Mouse (Mus musculus) T-helper 1 cell (primary cell): ENCODE measurements around the gene Gm49342.
"Not testable (repeated sequence)": the region's sequence is repeated elsewhere in the genome, so short reads cannot be mapped to it uniquely, and the experiment has no call there.

Experiments
- in situ Hi-C: fragments of 300-600 bp; cut with MboI, MseI; formaldehyde crosslinking; loops from one replicate; pipeline ENCODE4 v1.15.1; 2025; ENCODE audit warnings: high pct_unique_total_duplicates

Gm49342 gene

DNA sequence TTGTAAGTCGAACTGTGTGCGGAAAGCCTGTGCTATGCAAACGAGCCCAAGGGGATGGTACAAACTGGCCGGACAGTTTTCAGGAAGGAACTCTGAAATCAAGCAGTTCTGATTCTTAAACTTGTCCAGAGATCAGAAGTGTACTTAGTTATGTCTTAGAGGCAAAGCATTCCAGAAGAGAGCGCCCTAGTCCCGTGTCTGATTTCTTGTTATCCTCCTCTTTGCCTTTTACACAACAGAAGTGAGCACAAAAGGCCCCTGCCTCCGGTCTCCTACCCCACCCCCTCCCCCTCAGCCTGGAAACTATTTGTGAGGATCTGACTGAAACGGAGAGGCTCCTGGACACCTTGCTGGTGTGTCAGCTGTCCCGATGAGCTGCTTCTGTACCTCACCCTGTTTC, 32.4 kb downstream of the Gm49342 start:
- in situ Hi-C loops = no loop called here

DNA sequence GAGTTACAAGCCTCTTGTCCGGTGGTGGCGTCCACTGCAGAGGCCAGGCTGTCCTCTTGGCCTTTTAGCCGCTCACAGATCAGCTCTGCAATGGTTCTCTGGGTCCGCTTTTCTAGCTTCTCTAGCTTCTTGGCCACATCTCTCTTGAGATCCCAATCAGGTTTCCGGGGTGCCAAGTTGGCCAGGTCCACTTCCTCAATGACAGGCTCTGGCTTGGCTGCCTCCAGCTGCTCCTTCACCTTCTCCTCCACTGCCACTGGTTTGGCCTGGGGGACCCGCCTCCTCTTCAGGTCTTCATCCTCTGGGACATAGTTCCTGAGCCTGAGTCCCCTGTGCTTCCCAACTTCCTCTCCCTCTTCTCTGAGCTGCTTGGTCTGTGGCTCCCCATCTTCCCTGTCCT, 34.1 kb downstream of the Gm49342 start:
- in situ Hi-C loops = not testable (repeated sequence)

DNA sequence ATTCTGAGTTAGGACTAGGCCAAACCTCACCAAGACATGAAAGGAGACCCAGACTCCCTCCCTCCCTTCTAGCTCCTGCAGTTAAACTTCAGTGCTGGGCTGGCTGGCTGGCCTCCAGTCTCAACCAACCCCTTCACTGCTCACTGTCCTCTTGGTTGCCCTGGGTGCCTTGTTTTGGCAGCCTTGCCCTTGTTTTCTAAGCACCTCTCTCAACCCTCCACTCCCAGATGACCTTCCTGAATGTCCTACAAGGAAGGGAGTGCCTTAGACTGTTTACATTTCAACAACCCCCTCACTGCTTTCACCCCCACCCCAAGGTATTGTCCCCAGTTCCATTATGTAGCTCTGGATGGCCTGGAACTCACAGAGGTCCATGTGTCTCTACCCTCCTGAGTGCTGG, 35.3 kb downstream of the Gm49342 start:
- in situ Hi-C loops = no loop called here

DNA sequence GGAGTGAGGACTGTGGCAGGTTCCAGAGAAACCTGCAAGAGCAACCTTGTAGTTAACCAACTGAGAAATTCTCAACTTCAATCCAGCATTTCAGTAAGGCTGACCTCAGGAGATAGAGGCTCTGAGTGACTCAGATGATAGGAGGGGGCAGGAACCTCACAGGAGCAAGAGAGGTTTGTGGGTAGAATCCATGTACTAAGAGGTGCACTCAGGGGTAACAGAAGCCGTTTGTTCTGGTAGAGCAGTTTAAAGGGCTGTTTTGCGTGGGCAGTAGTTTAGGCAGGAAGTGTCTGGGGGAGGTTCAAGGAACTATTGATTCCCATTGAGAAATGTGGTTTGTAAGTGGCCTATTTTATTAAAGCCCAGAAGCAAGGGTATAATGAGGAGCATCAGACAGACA, 36.9 kb downstream of the Gm49342 start:
- in situ Hi-C loops = no loop called here

DNA sequence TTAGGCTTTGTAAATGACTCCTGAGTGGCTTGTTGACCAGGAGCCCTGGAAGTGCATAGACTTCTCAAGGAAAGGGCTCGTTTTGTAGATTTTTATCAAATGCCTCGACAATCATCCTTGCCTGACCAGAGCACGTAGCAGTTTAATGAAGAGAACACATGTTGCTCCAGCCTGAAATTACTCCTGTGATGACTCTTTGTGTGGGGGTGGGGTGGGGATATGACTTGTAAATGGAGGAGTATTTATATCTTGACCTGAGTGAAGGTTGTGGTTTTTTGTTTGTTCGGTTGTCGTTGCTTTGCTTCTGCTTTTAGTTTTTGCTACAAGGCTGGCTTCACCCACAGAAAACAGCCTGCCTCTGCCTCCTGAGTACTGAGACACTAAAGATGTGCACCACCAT, 37.5 kb downstream of the Gm49342 start:
- in situ Hi-C loops = no loop called here

DNA sequence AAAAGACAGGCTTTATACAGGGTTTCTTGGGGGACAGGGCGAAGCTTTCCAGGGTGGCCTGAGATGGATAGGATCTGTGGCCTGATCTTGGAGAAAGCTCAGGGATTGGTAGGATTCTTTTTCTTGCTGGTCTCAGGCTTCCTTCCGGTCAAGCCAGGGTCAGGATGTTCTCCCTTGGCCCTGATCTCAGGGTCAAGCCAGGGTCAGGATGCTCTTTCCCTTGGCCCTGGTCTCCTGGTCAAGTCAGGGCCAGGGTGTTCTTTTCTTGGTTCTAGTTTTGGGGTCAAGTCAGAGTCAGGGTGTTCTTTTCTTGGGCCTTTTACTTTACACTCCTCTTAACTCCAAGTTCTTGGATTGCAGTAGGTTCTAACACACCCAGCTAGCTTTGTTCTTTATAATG, 43.4 kb downstream of the Gm49342 start:
- in situ Hi-C loops = no loop called here

DNA sequence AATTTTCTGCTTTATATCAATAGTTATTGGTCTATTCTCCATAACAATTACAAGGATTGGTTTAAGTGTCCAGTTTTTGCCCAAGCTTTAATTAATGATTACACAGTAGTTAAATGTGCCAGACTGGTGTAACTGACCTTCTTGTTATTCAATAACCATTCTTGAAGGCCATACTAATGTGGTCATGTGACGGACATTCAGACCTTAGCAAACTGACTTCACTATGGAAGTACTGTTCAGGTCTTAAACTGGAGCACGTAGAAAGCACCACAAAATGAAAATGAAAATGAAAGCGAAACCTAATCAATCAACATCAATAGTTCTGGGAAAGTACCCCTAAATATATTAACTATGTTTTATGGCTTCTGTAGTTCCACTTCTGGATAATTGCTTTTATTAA, 46.7 kb downstream of the Gm49342 start:
- in situ Hi-C loops = no loop called here

DNA sequence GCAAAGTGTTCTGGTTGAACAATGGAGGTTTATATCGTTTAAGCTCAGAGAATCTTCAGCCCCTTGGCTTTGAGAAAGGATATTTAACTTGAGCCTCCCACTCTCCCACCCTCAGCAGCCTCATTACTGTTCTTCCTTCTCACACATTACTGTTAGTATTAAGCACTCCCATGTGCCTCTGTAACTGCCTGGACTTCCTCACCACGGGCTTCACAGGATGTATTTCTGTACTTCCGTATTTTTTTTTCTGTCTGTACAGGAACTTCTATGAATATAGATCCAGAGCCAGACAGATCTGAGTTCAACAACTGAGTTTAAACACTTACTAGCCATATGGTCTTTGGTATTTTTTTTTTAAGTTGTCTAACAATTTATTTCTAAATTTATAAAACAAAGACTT, 52.8 kb downstream of the Gm49342 start:
- in situ Hi-C loops = no loop called here

DNA sequence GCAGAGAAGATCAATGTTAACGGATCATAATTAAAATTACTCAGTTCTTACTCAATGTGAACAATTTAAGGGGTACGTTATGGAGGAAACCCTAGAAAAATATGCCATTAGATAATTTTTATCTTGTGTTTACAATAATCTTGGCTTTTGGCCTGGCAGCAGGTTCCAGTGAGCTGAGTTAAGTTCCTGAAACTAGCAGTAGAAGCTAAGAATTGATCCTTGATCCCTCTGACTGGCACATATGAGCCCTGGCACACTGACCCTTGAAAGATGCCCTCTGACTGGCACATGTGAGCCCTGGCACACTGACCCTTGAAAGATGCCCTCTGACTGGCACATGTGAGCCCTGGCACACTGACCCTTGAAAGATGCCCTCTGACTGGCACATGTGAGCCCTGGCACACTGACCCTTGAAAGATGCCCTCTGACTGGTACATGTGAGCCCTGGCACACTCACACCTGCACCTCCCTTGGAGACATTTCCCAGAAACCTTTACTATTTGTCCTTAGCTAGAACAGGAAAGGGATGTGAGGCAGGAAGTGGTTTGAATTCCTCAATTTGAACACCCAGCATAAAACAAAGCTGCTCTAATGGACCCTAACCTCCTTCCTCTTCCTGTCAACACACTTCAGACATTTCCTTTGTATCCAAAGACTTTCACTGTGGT, 53.8 kb downstream of the Gm49342 start:
- in situ Hi-C loops = no loop called here

DNA sequence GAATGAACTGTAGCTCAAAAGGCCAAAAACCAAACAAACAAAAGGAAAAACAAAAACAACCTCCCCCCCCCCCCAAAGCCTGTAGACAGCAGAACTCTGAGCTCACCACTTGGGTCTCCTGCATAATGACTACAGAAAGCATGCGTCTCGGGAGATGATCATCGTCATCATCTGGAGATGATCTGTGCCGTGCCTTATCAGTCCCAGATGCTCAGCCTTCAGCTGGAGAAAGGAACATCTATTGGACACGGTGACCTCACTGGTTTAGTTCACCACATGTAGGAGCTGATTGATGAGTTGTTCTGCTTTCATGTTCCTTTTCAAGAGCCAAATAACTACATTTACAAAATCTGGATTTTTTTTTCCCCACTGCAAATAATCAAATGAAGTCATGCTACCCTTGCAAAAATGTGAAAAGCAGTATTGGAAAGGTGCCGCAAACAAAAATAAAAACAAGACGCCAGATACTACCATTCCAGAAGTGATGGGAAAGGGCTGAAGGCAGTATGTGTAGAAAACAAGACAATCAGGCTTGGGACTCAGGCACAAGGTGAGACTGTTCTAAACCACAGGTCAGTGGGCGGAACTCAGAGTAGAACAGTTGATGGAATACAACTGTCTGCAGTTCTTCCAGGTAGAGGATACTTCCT, 63.0 kb downstream of the Gm49342 start, which contains the start of gene Rnase10:
Gene Rnase10 (plus strand): TSS at position 600 of the 650 bp plus-strand sequence.
- in situ Hi-C loops = loop anchor here (25.0 kb wide), 1 partner anchor 945 kb away; no protein-coding TSS in a partner anchor

DNA sequence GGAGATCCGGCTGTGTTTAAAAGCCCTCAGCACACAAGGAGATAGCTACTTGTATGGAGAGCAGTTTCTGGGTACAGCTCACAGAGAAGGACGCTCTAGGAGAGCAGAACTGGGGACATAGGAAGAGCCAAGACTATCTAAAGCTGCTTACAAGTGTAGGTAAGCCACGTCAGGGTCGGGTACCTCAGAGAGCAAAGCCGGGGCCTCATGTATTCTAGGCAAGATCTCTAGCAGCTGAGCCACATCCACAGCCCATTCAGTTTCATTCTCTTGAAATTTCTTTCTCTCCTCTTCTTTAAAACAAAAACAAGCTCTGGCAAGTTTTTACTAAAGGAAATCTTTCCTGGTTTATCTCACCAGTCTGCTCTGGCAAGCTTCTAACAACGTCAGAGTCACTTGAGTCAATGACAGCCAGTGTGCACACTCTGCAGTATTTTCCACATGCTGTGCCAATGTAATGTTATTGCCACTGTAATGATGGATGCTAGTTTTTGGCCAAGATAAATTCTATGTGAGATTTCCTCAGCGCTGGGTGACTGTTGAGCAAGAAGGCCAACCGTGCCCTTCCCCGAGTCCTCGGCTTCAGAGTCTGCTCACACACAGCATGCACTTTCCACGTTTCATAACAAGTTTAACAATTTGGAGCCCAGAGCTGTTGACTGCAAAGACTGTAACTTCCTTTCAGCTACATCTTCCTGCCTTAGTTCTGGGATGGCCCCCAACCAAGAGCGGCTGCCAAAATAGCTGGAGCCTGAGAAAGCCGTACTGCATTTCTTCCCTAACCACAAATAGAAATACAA, 63.8 kb downstream of the Gm49342 start:
- in situ Hi-C loops = loop anchor here (25.0 kb wide), 1 partner anchor 946 kb away; no protein-coding TSS in a partner anchor

DNA sequence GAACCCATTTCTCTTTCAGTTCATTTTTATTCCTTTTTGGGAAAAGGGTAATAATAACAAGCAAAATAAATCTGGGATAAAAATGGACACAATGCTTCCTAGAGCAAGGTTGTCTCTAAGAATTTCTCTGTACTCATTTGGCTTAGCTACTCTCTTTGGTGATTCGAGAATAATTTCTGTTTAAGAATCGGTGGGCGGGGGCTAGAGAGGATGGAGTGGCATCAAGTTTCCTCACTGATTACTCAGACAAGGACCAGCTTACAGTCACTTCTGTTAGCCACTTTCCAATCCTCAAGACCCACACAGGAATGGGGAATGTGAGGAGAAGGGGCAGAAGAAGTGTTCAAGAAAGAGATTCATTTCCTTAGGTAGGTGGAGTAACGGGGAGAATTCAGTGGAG, 64.5 kb downstream of the Gm49342 start:
- in situ Hi-C loops = loop anchor here (25.0 kb wide), 1 partner anchor 946 kb away; no protein-coding TSS in a partner anchor

DNA sequence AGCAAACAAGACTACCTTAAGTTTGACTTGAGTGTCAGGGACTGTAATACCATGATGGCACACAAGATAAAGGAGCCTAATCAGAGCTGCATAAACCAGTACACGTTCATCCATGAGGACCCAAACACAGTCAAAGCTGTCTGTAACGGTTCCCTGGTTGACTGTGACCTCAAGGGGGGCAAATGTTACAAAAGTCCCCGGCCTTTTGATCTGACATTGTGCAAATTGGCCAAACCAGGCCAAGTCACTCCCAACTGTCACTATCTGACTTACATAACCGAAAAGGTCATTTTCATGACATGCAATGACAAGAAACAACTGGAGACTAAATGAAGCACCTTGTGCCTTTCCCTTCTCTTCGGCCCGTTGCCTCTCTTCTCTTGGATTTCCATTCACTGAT, 65.3 kb downstream of the Gm49342 start:
- in situ Hi-C loops = loop anchor here (25.0 kb wide), 1 partner anchor 947 kb away; no protein-coding TSS in a partner anchor
